Mouse (Mus musculus): ENCODE data around the gene 1110025L11Rik.
"Not testable (repeated sequence)": the region's sequence is repeated elsewhere in the genome, so short reads cannot be mapped to it uniquely, and the experiment has no call there.

The 1110025L11Rik gene

GRCm38 (mm10) chr16:89063902-89064301 is at the start of gene 1110025L11Rik:
1110025L11Rik (minus strand) TSS chr16:89064002.
- DNase-seq = not testable (repeated sequence)

- not testable (repeated sequence) for DNase-seq
These were observed 7.2 kb upstream of the 1110025L11Rik start for GRCm38 (mm10) chr16:89071041-89071440.

GRCm38 (mm10) chr16:89047783-89048182 is 16.0 kb downstream of the 1110025L11Rik start, which contains the start of gene Krtap6-5:
Krtap6-5 (minus strand) TSS chr16:89047883.
- no peak for DNase-seq

GRCm38 (mm10) chr16:89041372-89041771 is 22.4 kb downstream of the 1110025L11Rik start, which contains the start of gene Gm10228:
Gm10228 (minus strand) TSS chr16:89041472.
- not testable (repeated sequence) for DNase-seq

GRCm38 (mm10) chr16:89031399-89031798 is 32.4 kb downstream of the 1110025L11Rik start, which contains the start of gene Krtap6-1:
Krtap6-1 (plus strand) TSS chr16:89031699.
- not testable (repeated sequence) for DNase-seq

GRCm38 (mm10) chr16:89014984-89015383 is 48.8 kb downstream of the 1110025L11Rik start, which contains the start of gene Gm10229:
Gm10229 (plus strand) TSS chr16:89015284.
- DNase-seq = not testable (repeated sequence)

- no peak for DNase-seq
These were observed 49.8 kb downstream of the 1110025L11Rik start for GRCm38 (mm10) chr16:89013973-89014372.

Measured in lung, postnatal 36 days (tissue).